Mouse (Mus musculus) MEL (cell line): ENCODE measurements around the gene Inpp4a. TPM values are rescaled to one million over a fixed set of nuclear protein-coding genes. Genes with fewer than 3 reads are reported as not detected.

ENCODE experiments used
- DNase-seq: peaks from one replicate; pipeline ENCODE4 v3.0.0; 2011; ENCODE audit warnings: low read depth, low spot score
- H3K27ac ChIP-seq: 2 replicates; pipeline ENCODE4 v1.5.1; 2012; ENCODE audit warnings: low read depth, mild to moderate bottlenecking, control low read depth, low read length, moderate library complexity; ENCODE audit not compliant: control insufficient read depth
- H3K27me3 ChIP-seq, 2 experiments: fragments of 150-350 bp in 1 of 2; sonication (generic) in 1 of 2; 2 replicates each; pipeline ENCODE4 v1.6.1; 2012; ENCODE audit warnings: low read length in 2 of 2, mild to moderate bottlenecking in 2 of 2, improper control_type of control experiment in 1 of 2, moderate library complexity in 1 of 2; ENCODE audit not compliant: insufficient read depth in 2 of 2, control insufficient read depth in 1 of 2
- H3K36me3 ChIP-seq, 2 experiments: 2 replicates each; pipeline ENCODE4 v1.6.1; 2012 to 2014; ENCODE audit warnings: low read length in 2 of 2, improper control_type of control experiment in 1 of 2, inconsistent platforms in 1 of 2, mild to moderate bottlenecking in 1 of 2; ENCODE audit not compliant: insufficient read depth in 2 of 2, control insufficient read depth in 1 of 2
- H3K4me1 ChIP-seq, 2 experiments: fragments of 150-350 bp in 1 of 2; sonication (generic) in 1 of 2; 2 replicates each; pipeline ENCODE4 v1.6.1; 2012; ENCODE audit warnings: low read length in 2 of 2, improper control_type of control experiment in 1 of 2, mild to moderate bottlenecking in 1 of 2; ENCODE audit not compliant: insufficient read depth in 2 of 2, control insufficient read depth in 1 of 2
- H3K4me3 ChIP-seq, 2 experiments: fragments of 150-350 bp in 1 of 2; sonication (generic) in 1 of 2; 2 replicates each; pipeline ENCODE4 v1.5.1; 2012; ENCODE audit warnings: low read depth in 2 of 2, low read length in 2 of 2, mild to moderate bottlenecking in 2 of 2, moderate library complexity in 2 of 2, control low read depth in 1 of 2, improper control_type of control experiment in 1 of 2; ENCODE audit not compliant: control insufficient read depth in 1 of 2, insufficient read depth in 1 of 2
- H3K79me2 ChIP-seq: 2 replicates; pipeline ENCODE4 v1.6.1; 2012; ENCODE audit warnings: mild to moderate bottlenecking, low read length, moderate library complexity; ENCODE audit not compliant: control insufficient read depth, poor library complexity, insufficient read depth
- H3K9ac ChIP-seq: 2 replicates; pipeline ENCODE4 v1.6.1; 2012; ENCODE audit warnings: low read depth, mild to moderate bottlenecking, control low read depth, low read length, moderate library complexity; ENCODE audit not compliant: control insufficient read depth, poor library complexity, severe bottlenecking
- H3K9me3 ChIP-seq: fragments of 150-350 bp; sonication (generic); replicated peaks from 2 replicates; pipeline ENCODE4 v1.6.1; 2012; ENCODE audit warnings: mild to moderate bottlenecking, low read length, improper control_type of control experiment, moderate library complexity; ENCODE audit not compliant: insufficient read depth
- CHD1 ChIP-seq: IDR thresholded peaks from 2 replicates; pipeline ENCODE4 v1.6.1; 2012; ENCODE audit warnings: low read depth, mild to moderate bottlenecking, inconsistent platforms, low read length, improper control_type of control experiment
- CTCF ChIP-seq, 3 experiments: IDR thresholded peaks in 2 of 3; conservative IDR thresholded peaks in 1 of 3; 2 replicates each; pipeline ENCODE4 v1.5.1; 2011 to 2012; ENCODE audit warnings: low read length in 3 of 3, low read depth in 2 of 3, mild to moderate bottlenecking in 2 of 3, improper control_type of control experiment in 1 of 3, inconsistent platforms in 1 of 3, mixed read lengths in 1 of 3, moderate library complexity in 1 of 3; ENCODE audit not compliant: control insufficient read depth in 1 of 3, insufficient read depth in 1 of 3, poor library complexity in 1 of 3, severe bottlenecking in 1 of 3
- E2F4 ChIP-seq: IDR thresholded peaks from 2 replicates; pipeline ENCODE4 v1.6.1; 2011; ENCODE audit warnings: low read depth, low read length, improper control_type of control experiment, borderline replicate concordance
- ELF1 ChIP-seq: IDR thresholded peaks from 2 replicates; pipeline ENCODE4 v1.6.1; 2014; ENCODE audit warnings: low read depth, mild to moderate bottlenecking, inconsistent platforms, low read length, improper control_type of control experiment, moderate library complexity
- EP300 ChIP-seq, 2 experiments: IDR thresholded peaks; 2 replicates each; pipeline ENCODE4 v1.6.1; 2011; ENCODE audit warnings: improper control_type of control experiment in 2 of 2, low read length in 2 of 2, low read depth in 1 of 2, mild to moderate bottlenecking in 1 of 2
- ETS1 ChIP-seq: IDR thresholded peaks from 2 replicates; pipeline ENCODE4 v1.6.1; 2012; ENCODE audit warnings: low read depth, mild to moderate bottlenecking, inconsistent platforms, low read length, improper control_type of control experiment, moderate library complexity
- GABPA ChIP-seq: IDR thresholded peaks from 2 replicates; pipeline ENCODE4 v1.6.1; 2012; ENCODE audit warnings: low read depth, mild to moderate bottlenecking, inconsistent platforms, low read length, improper control_type of control experiment, moderate library complexity
- GATA1 ChIP-seq: IDR thresholded peaks from 2 replicates; pipeline ENCODE4 v1.6.1; 2011; ENCODE audit warnings: low read depth, low read length, improper control_type of control experiment
- MAFK ChIP-seq: IDR thresholded peaks from 2 replicates; pipeline ENCODE4 v1.6.1; 2011; ENCODE audit warnings: low read depth, mild to moderate bottlenecking, low read length, improper control_type of control experiment, borderline replicate concordance
- MAX ChIP-seq: IDR thresholded peaks from 2 replicates; pipeline ENCODE4 v1.6.1; 2011; ENCODE audit warnings: low read length, improper control_type of control experiment
- MAZ ChIP-seq: IDR thresholded peaks from 2 replicates; pipeline ENCODE4 v1.6.1; 2012; ENCODE audit warnings: low read depth, mild to moderate bottlenecking, inconsistent platforms, low read length, improper control_type of control experiment
- MEF2A ChIP-seq: IDR thresholded peaks from 2 replicates; pipeline ENCODE4 v1.6.1; 2014; ENCODE audit warnings: low read depth, mild to moderate bottlenecking, inconsistent platforms, low read length, improper control_type of control experiment; ENCODE audit not compliant: poor library complexity, insufficient replicate concordance, severe bottlenecking; ENCODE audit errors: extremely low read depth
- MYC ChIP-seq: IDR thresholded peaks from 2 replicates; pipeline ENCODE4 v1.6.1; 2011; ENCODE audit warnings: low read depth, mild to moderate bottlenecking, low read length, improper control_type of control experiment, moderate library complexity
- NELFE ChIP-seq: IDR thresholded peaks from 2 replicates; pipeline ENCODE4 v1.6.1; 2011; ENCODE audit warnings: low read depth, low read length, improper control_type of control experiment
- NRF1 ChIP-seq: IDR thresholded peaks from 2 replicates; pipeline ENCODE4 v1.6.1; 2014; ENCODE audit warnings: low read depth, mild to moderate bottlenecking, inconsistent platforms, low read length, improper control_type of control experiment, moderate library complexity; ENCODE audit not compliant: poor library complexity, insufficient read depth, severe bottlenecking
- POLR2A ChIP-seq, 2 experiments: IDR thresholded peaks; 2 replicates each; pipeline ENCODE4 v1.6.1; 2011 to 2012; ENCODE audit warnings: low read length in 2 of 2, mild to moderate bottlenecking in 2 of 2, control low read depth in 1 of 2, improper control_type of control experiment in 1 of 2, low read depth in 1 of 2, moderate library complexity in 1 of 2; ENCODE audit not compliant: control insufficient read depth in 1 of 2, insufficient read depth in 1 of 2, poor library complexity in 1 of 2
- POLR2AphosphoS2 ChIP-seq: IDR thresholded peaks from 2 replicates; pipeline ENCODE4 v1.6.1; 2011; ENCODE audit warnings: low read length, improper control_type of control experiment
- RAD21 ChIP-seq: IDR thresholded peaks from 2 replicates; pipeline ENCODE4 v1.6.1; 2011; ENCODE audit warnings: mild to moderate bottlenecking, low read depth, low read length, improper control_type of control experiment
- RCOR1 ChIP-seq: IDR thresholded peaks from 2 replicates; pipeline ENCODE4 v1.6.1; 2012; ENCODE audit warnings: low read depth, mild to moderate bottlenecking, inconsistent platforms, low read length, improper control_type of control experiment
- SIN3A ChIP-seq: IDR thresholded peaks from 2 replicates; pipeline ENCODE4 v1.6.1; 2012; ENCODE audit warnings: low read length, improper control_type of control experiment, inconsistent platforms
- SMC3 ChIP-seq: IDR thresholded peaks from 2 replicates; pipeline ENCODE4 v1.6.1; 2011; ENCODE audit warnings: low read depth, low read length, improper control_type of control experiment
- TAL1 ChIP-seq: IDR thresholded peaks from 2 replicates; pipeline ENCODE4 v1.6.1; 2012; ENCODE audit warnings: mild to moderate bottlenecking, inconsistent platforms, low read length, moderate library complexity, mixed read lengths
- TBP ChIP-seq: IDR thresholded peaks from 2 replicates; pipeline ENCODE4 v1.8.0; 2011; ENCODE audit warnings: low read depth, low read length, improper control_type of control experiment
- UBTF ChIP-seq: IDR thresholded peaks from 2 replicates; pipeline ENCODE4 v1.6.1; 2012; ENCODE audit warnings: low read depth, mild to moderate bottlenecking, inconsistent platforms, low read length, improper control_type of control experiment, moderate library complexity, borderline replicate concordance; ENCODE audit not compliant: insufficient read depth
- USF1 ChIP-seq: IDR thresholded peaks from 2 replicates; pipeline ENCODE4 v1.6.1; 2014; ENCODE audit warnings: low read depth, mild to moderate bottlenecking, inconsistent platforms, low read length, improper control_type of control experiment, moderate library complexity
- USF2 ChIP-seq, 2 experiments: IDR thresholded peaks; 2 replicates each; pipeline ENCODE4 v1.6.1; 2011 to 2012; ENCODE audit warnings: improper control_type of control experiment in 2 of 2, low read length in 2 of 2, borderline replicate concordance in 1 of 2, inconsistent platforms in 1 of 2, low read depth in 1 of 2, mild to moderate bottlenecking in 1 of 2; ENCODE audit not compliant: insufficient read depth in 1 of 2
- ZKSCAN1 ChIP-seq: IDR thresholded peaks from 2 replicates; pipeline ENCODE4 v1.6.1; 2012; ENCODE audit warnings: low read depth, mild to moderate bottlenecking, inconsistent platforms, low read length, improper control_type of control experiment, moderate library complexity
- ZNF384 ChIP-seq: IDR thresholded peaks from 2 replicates; pipeline ENCODE4 v1.6.1; 2012; ENCODE audit warnings: low read depth, mild to moderate bottlenecking, inconsistent platforms, low read length, improper control_type of control experiment
- polyA plus RNA-seq, 2 experiments: library from polyadenylated mRNA; stranded (reverse) in 1 of 2; unstranded in 1 of 2; fragments of >175 nt in 1 of 2; fragments of >200 nt in 1 of 2; gene quantifications; 2 replicates each; pipeline versions ENCODE4 v1.2.1 to v1.2.4; 2012; ENCODE audit warnings: low replicate concordance in 2 of 2, low read depth in 1 of 2; ENCODE audit not compliant: insufficient read length in 2 of 2, insufficient read depth in 1 of 2, missing spikeins in 1 of 2
- total RNA-seq: library from RNA; depleted of rRNA; stranded (reverse); fragments of 300-350 nt; gene quantifications from 2 replicates; pipeline ENCODE4 v1.2.3, GENCODE M21; 2012

The Inpp4a gene
- total and polyA plus RNA-seq, 3 experiments: 1.6 to 5.0 TPM; not detected in 1

GRCm38 (mm10) chr1:37359395-37360092 is 59.9 kb downstream of the Inpp4a start:
- Histone ChIP-seq H3K27me3 (no peaks in the 10 kb centered on the region), H3K9ac (no peak overlapping the region), H3K4me3 (no peak overlapping the region), H3K79me2 (no peaks in the 10 kb centered on the region), H3K36me3 (no peaks in the 10 kb centered on the region), H3K27ac (no peak overlapping the region), H3K4me1 (no peaks in the 10 kb centered on the region), H3K9me3 (no peaks in the 10 kb centered on the region)
- no peak for DNase-seq
- TF ChIP-seq CTCF (IDR thresholded peaks at IDR 0.05 in 2 of 3, conservative IDR thresholded peaks at IDR 0.05 in 1 of 3; ENCODE audit: control insufficient read depth in 1 of 3, insufficient read depth in 1 of 3, low read depth in 2 of 3, low read length in 3 of 3, poor library complexity in 1 of 3, severe bottlenecking in 1 of 3): no peak
- no peak for TF ChIP-seq RCOR1
- TF ChIP-seq SIN3A: no peak
- no peak for TF ChIP-seq MAZ
- TF ChIP-seq GATA1: no peak
- TF ChIP-seq MAX: no peak
- TF ChIP-seq ETS1: no peak
- no peak for TF ChIP-seq MEF2A
- TF ChIP-seq EP300 (IDR thresholded peaks at IDR 0.05; ENCODE audit: low read depth in 1 of 2, low read length in 2 of 2): no peak
- TF ChIP-seq ELF1: no peak
- TF ChIP-seq USF2 (IDR thresholded peaks at IDR 0.05; ENCODE audit: borderline replicate concordance in 1 of 2, insufficient read depth in 1 of 2, low read depth in 1 of 2, low read length in 2 of 2): no peak
- TF ChIP-seq CHD1: no peak
- no peak for TF ChIP-seq ZNF384
- TF ChIP-seq NELFE: no peak
- no peak for TF ChIP-seq POLR2AphosphoS2
- no peak for TF ChIP-seq USF1
- TF ChIP-seq ZKSCAN1: no peak
- no peak for TF ChIP-seq NRF1

DNA sequence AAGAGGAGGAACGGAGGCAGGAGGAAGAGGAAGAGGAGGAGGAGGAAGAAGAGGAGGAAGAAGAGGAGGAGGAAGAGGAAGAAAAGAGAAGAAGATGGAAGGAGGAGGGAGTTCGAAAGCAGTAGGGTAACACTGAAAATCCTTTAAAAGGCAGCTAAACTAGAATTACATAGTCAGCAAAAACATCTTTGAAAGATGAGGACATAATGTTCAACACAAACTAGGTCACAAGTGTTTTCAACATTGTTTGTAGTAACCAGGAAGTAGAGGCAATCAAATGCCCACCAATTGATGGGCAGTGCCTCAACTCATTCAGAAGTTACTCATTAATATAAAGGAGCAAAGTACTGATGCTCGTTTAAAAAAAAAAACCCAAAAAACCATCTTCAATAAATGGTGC is 61.1 kb downstream of the Inpp4a start:
- no peaks in the 10 kb centered on the region for H3K27me3 ChIP-seq
- TF ChIP-seq SMC3 (no peak), ZKSCAN1 (no peak), POLR2A (IDR thresholded peaks at IDR 0.05; ENCODE audit: control insufficient read depth in 1 of 2, insufficient read depth in 1 of 2, low read depth in 1 of 2, low read length in 2 of 2, poor library complexity in 1 of 2) (no peak), E2F4 (no peak), TAL1 (no peak), POLR2AphosphoS2 (no peak), RCOR1 (no peak), MAFK (no peak), MAX (no peak), UBTF (no peak), CTCF (IDR thresholded peaks at IDR 0.05 in 2 of 3, conservative IDR thresholded peaks at IDR 0.05 in 1 of 3; ENCODE audit: control insufficient read depth in 1 of 3, insufficient read depth in 1 of 3, low read depth in 2 of 3, low read length in 3 of 3, poor library complexity in 1 of 3, severe bottlenecking in 1 of 3) (no peak), MYC (no peak), USF1 (no peak), TBP (no peak), GABPA (no peak), RAD21 (no peak), ETS1 (no peak)
- no peaks in the 10 kb centered on the region for H3K36me3 ChIP-seq

More for the DNA sequence above, 61.1 kb downstream of the Inpp4a start:
- Histone ChIP-seq H3K4me3 (no peak overlapping the region), H3K9me3 (no peaks in the 10 kb centered on the region), H3K79me2 (no peaks in the 10 kb centered on the region), H3K27ac (no peak overlapping the region), H3K4me1 (no peaks in the 10 kb centered on the region), H3K9ac (no peak overlapping the region)
- DNase-seq: no peak
